Mouse (Mus musculus) gastrocnemius, adult 2 months (tissue): ENCODE measurements around the gene Prss16. TPM values are rescaled to one million over a fixed set of nuclear protein-coding genes. Genes with fewer than 3 reads are reported as not detected.
A peak's percentile ranks its signal among the peaks of the same experiment; 100 is the strongest.

ENCODE experiments used
- DNase-seq: peaks from one replicate; pipeline ENCODE4 v3.0.0; 2022
- H3K27ac ChIP-seq: fragments of 200-600 bp; 2 replicates; pipeline ENCODE4 v1.8.1; 2022; ENCODE audit warnings: mild to moderate bottlenecking
- H3K4me3 ChIP-seq: fragments of 200-600 bp; 2 replicates; pipeline ENCODE4 v1.8.1; 2022; ENCODE audit warnings: mild to moderate bottlenecking, moderate library complexity
- CTCF ChIP-seq: fragments of 200-600 bp; IDR thresholded peaks from 2 replicates; pipeline ENCODE4 v1.8.1; 2022; ENCODE audit warnings: antibody characterized with exemption, mild to moderate bottlenecking, moderate library complexity
- intact Hi-C: fragments of 180-260 bp; cut with DNase I; formaldehyde crosslinking; loops from one replicate; pipeline ENCODE4 v1.15.1; 2025
- total RNA-seq, 2 experiments: library from RNA; stranded (reverse); gene quantifications; 2 replicates each; pipeline ENCODE4 v1.2.3; 2021

Gene Prss16
- total RNA-seq, 2 experiments from 2014 or later = not detected

GRCm38 (mm10) chr13:22015479-22016450, 6.2 kb upstream of the Prss16 start:
- peak; percentile 63 for DNase-seq
- peak overlapping the region; percentile 56 for H3K4me3 ChIP-seq
- TF ChIP-seq CTCF = peak; percentile 38; the same call in 1 of the 2 replicates
- H3K27ac ChIP-seq = no peak overlapping the region
- intact Hi-C loops = no loop called here

DNA sequence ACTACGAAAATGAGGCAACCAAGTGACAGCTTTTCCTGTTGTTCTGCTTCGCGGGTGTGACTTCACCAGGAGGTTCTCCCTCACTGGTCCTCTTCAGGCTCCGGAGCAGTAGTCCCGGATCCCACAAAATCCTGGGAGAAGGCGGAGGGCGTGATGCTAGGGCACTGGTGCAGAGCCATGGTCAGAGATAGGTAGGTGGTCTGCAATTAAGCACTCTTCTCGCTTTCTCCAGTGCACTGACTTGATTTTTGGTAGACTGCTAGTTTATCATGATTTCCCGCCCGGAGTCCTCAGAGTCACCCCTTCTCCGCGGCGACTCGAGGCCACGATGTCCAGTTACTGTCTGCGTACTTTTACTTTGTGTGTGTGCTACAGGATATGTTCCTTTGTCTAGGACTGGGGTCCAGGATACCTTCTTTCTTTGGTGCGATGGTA, 4.9 kb upstream of the Prss16 start:
- TF ChIP-seq CTCF = no peak
- DNase-seq = no peak
- Histone ChIP-seq H3K4me3 (peak overlapping the region; percentile 44), H3K27ac (no peak overlapping the region)
- intact Hi-C loops = no loop called here

- TF ChIP-seq CTCF = no peak
- no peak overlapping the region for H3K4me3 ChIP-seq
- no peak overlapping the region for H3K27ac ChIP-seq
- intact Hi-C loops = no loop called here
- no peak for DNase-seq
Measured at GRCm38 (mm10) chr13:22013716-22014115, 4.2 kb upstream of the Prss16 start.

DNA sequence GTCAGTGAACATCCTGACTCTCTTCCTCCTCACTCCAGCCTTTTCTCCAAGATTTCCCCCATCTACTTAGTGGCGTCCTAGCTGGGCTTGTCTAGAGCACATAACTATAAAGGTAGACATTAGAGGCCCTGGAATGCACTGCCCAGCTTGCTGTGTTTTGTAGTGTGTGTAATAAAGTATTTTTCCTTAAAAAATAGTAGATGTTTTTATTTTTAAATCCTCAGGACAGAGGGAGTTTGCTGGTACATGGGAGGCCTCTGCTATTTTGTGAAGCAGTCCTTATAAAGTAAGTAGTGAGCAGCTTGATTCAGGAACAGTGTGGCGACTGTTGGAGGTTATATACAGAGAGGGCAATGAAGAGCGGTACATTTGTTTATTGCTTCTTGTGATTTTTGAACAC, 835 bp downstream of the Prss16 start:
- intact Hi-C loops = no loop called here
- no peak for TF ChIP-seq CTCF

DNA sequence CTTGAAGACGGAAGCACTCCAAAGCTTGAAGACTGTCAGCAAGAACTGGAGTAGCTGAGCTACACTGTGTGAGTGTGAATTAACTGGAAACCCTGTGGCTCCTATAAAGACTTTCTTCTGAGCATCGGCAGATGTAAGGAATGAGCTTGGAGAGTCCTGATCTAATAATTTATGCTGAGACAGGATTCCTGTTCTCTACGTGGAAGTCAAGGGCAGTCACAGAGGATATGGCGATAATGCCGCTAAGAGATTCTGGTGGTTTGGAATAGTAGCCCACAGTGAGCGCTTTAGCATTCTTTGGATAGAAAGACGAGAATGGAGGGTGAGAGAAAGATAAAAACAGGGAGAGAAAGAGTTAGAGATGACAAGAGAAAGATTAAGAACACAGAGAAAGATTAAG, 1.7 kb downstream of the Prss16 start:
- TF ChIP-seq CTCF = no peak
- intact Hi-C loops = no loop called here

More for the DNA sequence above, 835 bp downstream of the Prss16 start:
- no peak for DNase-seq
- Histone ChIP-seq H3K4me3 (no peak overlapping the region), H3K27ac (no peak overlapping the region)

DNA sequence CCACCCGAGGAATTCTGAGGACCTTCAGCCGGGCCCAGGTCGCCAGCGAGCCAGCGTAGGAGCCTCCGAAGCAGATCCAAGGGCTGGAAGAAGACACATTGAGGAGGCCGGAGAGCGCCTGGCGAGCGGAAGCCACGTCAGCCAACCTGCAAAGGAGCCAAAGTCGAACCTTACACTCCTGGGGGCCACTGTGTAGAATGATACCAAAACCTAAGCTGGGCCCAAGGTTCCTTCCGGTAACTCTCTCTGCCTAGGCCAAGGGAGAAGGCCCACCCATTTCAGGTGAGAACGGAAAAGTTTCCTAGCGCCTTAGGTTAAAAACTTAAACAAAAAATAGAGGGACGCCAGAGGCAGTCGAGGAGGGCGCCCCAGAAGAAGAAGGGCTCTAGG, 2.4 kb downstream of the Prss16 start:
- intact Hi-C loops = no loop called here
- DNase-seq = no peak
- Histone ChIP-seq H3K4me3 (peak overlapping the region; percentile 85), H3K27ac (no peak overlapping the region)
- TF ChIP-seq CTCF = no peak

More for the DNA sequence above, 1.7 kb downstream of the Prss16 start:
- Histone ChIP-seq H3K4me3 (no peak overlapping the region), H3K27ac (no peak overlapping the region)
- no peak for DNase-seq

- intact Hi-C loops = no loop called here
- Histone ChIP-seq H3K4me3 (peak overlapping the region; percentile 85), H3K27ac (no peak overlapping the region)
- peak; percentile 42 for DNase-seq
- TF ChIP-seq CTCF = peak; percentile 4; the same call in 1 of the 2 replicates
Measured at GRCm38 (mm10) chr13:22006334-22007120, 3.0 kb downstream of the Prss16 start.

GRCm38 (mm10) chr13:22005605-22006333, 3.8 kb downstream of the Prss16 start:
- TF ChIP-seq CTCF = no peak
- Histone ChIP-seq H3K4me3 (peak overlapping the region; percentile 85), H3K27ac (no peak overlapping the region)
- peak; percentile 59 for DNase-seq
- intact Hi-C loops = no loop called here

GRCm38 (mm10) chr13:22001823-22002222, 7.7 kb downstream of the Prss16 start:
- DNase-seq = no peak
- TF ChIP-seq CTCF = no peak
- H3K27ac ChIP-seq = no peak overlapping the region
- H3K4me3 ChIP-seq = no peak overlapping the region
- intact Hi-C loops = no loop called here

DNA sequence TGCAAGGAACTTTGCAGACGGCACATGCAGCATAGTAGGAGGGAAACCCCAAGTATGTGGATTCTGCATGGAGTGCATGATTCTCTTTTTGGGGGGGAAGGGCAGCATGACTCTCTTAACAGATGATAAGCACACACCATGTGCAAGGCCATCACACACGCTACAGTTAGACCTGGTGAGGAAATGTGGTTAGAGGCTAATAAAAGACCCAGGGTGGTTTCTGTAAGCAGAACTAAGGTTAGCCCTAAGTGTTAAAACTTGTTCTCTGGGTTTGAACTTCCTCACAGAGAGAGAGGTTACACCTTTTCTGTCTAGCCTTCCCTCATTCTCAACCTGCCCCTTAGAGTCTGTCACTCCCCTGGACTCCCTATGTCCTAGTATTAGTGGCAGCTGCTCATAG, 8.2 kb downstream of the Prss16 start:
- intact Hi-C loops = no loop called here
- H3K4me3 ChIP-seq = no peak overlapping the region
- no peak for DNase-seq
- TF ChIP-seq CTCF = no peak
- H3K27ac ChIP-seq = no peak overlapping the region

DNA sequence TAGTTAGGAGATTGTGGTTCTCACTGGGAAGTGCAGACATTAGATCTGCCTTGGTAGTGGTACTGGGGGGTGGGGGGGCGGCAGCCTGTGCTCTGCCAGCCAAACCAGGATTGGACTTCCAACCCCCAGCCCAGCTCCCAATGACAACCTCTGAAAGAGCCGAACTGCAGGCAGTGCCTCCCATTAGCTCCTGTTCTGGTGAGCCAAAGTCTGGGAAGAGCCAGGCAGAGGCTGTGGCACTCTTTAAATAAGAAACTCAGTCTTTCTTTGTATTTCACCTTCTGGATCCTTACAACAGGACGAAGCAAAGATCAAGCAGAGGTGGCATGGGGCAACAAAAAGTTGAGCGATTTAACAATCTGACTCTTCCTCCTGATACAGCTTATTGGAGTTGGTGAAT, 10.4 kb downstream of the Prss16 start:
- Histone ChIP-seq H3K27ac (no peak overlapping the region), H3K4me3 (no peak overlapping the region)
- intact Hi-C loops = no loop called here
- TF ChIP-seq CTCF = no peak
- no peak for DNase-seq

DNA sequence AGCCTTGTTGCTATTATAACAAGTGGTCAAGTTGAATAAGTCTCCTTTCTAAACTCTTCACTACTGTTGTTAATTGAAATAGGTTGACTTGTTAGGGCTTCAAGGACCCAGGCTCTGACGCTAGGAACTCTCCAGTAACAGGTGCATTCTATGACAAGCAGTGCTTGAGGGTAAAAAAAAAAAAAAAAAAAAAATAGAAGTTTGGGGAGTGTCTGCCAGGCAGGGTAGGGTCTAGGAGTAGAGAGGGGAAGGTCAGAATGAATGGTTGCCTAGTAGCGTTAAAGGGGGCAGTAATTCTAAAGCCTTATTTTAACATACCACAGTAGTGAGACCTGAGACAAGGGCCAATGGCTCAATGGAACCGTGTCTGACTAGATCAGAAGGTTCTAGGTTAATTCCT, 11.1 kb downstream of the Prss16 start:
- no peak for DNase-seq
- no peak for TF ChIP-seq CTCF
- intact Hi-C loops = no loop called here
- no peak overlapping the region for H3K27ac ChIP-seq
- H3K4me3 ChIP-seq = no peak overlapping the region
